Mouse (Mus musculus) CH12.LX (cell line): Measurements from ENCODE around the gene Cmtm6. TPM values are rescaled to one million over a fixed set of nuclear protein-coding genes. Genes with fewer than 3 reads are reported as not detected.

Experiments
- DNase-seq: peaks from one replicate; pipeline ENCODE4 v3.0.0-alpha.2; 2013; ENCODE audit errors: extremely low read depth
- H3K27ac ChIP-seq: 2 replicates; pipeline ENCODE4 v1.5.1; 2012; ENCODE audit warnings: low read depth, mild to moderate bottlenecking, control low read depth, moderate library complexity; ENCODE audit not compliant: insufficient read depth
- H3K27me3 ChIP-seq: replicated peaks from 2 replicates; pipeline ENCODE3; 2012; ENCODE audit warnings: inconsistent platforms
- H3K36me3 ChIP-seq, 2 experiments: replicated peaks in 1 of 2; 2 replicates each; pipeline versions ENCODE3 to v1.6.1; 2012; ENCODE audit warnings: inconsistent platforms in 1 of 2, low read length in 1 of 2, mild to moderate bottlenecking in 1 of 2, mixed read lengths in 1 of 2, moderate library complexity in 1 of 2; ENCODE audit not compliant: control insufficient read depth in 1 of 2, insufficient read depth in 1 of 2
- H3K4me1 ChIP-seq, 2 experiments: 2 replicates each; pipeline ENCODE4 v1.6.1; 2012; ENCODE audit warnings: inconsistent platforms in 1 of 2, moderate library complexity in 1 of 2; ENCODE audit not compliant: insufficient read depth in 2 of 2, control insufficient read depth in 1 of 2
- H3K4me2 ChIP-seq: 2 replicates; pipeline ENCODE4 v1.6.1; 2012; ENCODE audit warnings: low read depth, mild to moderate bottlenecking, control low read depth; ENCODE audit not compliant: poor library complexity, insufficient read depth, severe bottlenecking
- H3K4me3 ChIP-seq, 3 experiments: fragments of 150-350 bp in 1 of 3; sonication (generic) in 1 of 3; replicated peaks in 1 of 3; 2 replicates each; pipeline versions ENCODE3 to v1.5.1; 2011 to 2012; ENCODE audit warnings: low read depth in 2 of 3, low read length in 2 of 3, mild to moderate bottlenecking in 2 of 3, moderate library complexity in 2 of 3, control low read depth in 1 of 3, improper control_type of control experiment in 1 of 3, inconsistent platforms in 1 of 3, mixed read lengths in 1 of 3; ENCODE audit not compliant: poor library complexity in 1 of 3
- H3K79me2 ChIP-seq: replicated peaks from 2 replicates; pipeline ENCODE4 v1.6.1; 2012; ENCODE audit warnings: mild to moderate bottlenecking, moderate library complexity; ENCODE audit not compliant: control insufficient read depth, poor library complexity, insufficient read depth, severe bottlenecking; ENCODE audit errors: extremely low read depth
- H3K9ac ChIP-seq: 2 replicates; pipeline ENCODE4 v1.6.1; 2012; ENCODE audit warnings: low read depth, mild to moderate bottlenecking, control low read depth, moderate library complexity; ENCODE audit not compliant: insufficient read depth
- H3K9me3 ChIP-seq: replicated peaks from 2 replicates; pipeline ENCODE3; 2012; ENCODE audit warnings: low read length, inconsistent platforms, mixed read lengths
- BHLHE40 ChIP-seq: IDR thresholded peaks from 2 replicates; pipeline ENCODE4 v1.6.1; 2011; ENCODE audit warnings: mild to moderate bottlenecking, low read depth, low read length, improper control_type of control experiment
- CHD1 ChIP-seq: IDR thresholded peaks from 2 replicates; pipeline ENCODE4 v1.6.1; 2012; ENCODE audit warnings: low read depth, low read length, improper control_type of control experiment, inconsistent platforms
- CHD2 ChIP-seq: IDR thresholded peaks from 2 replicates; pipeline ENCODE4 v1.6.1; 2011; ENCODE audit warnings: low read length, improper control_type of control experiment
- CTCF ChIP-seq, 2 experiments: IDR thresholded peaks in 1 of 2; conservative IDR thresholded peaks in 1 of 2; 2 replicates each; pipeline ENCODE4 v1.5.1; 2011 to 2012; ENCODE audit warnings: low read depth in 2 of 2, low read length in 2 of 2, improper control_type of control experiment in 1 of 2, inconsistent platforms in 1 of 2, mild to moderate bottlenecking in 1 of 2, moderate library complexity in 1 of 2
- E2F4 ChIP-seq: IDR thresholded peaks from 2 replicates; pipeline ENCODE4 v1.6.1; 2011; ENCODE audit warnings: low read depth, low read length, improper control_type of control experiment; ENCODE audit not compliant: insufficient replicate concordance
- EP300 ChIP-seq: IDR thresholded peaks from 2 replicates; pipeline ENCODE4 v1.6.1; 2011; ENCODE audit warnings: low read length, improper control_type of control experiment
- ETS1 ChIP-seq: conservative IDR thresholded peaks from 2 replicates; pipeline ENCODE4 v1.6.1; 2012; ENCODE audit warnings: low read depth, mild to moderate bottlenecking, inconsistent platforms, low read length, improper control_type of control experiment, moderate library complexity
- GABPA ChIP-seq: IDR thresholded peaks from 2 replicates; pipeline ENCODE4 v1.6.1; 2012; ENCODE audit warnings: low read depth, low read length, improper control_type of control experiment, inconsistent platforms; ENCODE audit not compliant: insufficient replicate concordance
- IRF4 ChIP-seq: IDR thresholded peaks from 2 replicates; pipeline ENCODE4 v1.6.1; 2014; ENCODE audit warnings: low read depth, mild to moderate bottlenecking, inconsistent platforms, low read length, improper control_type of control experiment
- JUN ChIP-seq: IDR thresholded peaks from 2 replicates; pipeline ENCODE4 v1.6.1; 2011; ENCODE audit warnings: low read depth, mild to moderate bottlenecking, low read length, improper control_type of control experiment, moderate library complexity; ENCODE audit not compliant: insufficient read depth
- MAFK ChIP-seq: IDR thresholded peaks from 2 replicates; pipeline ENCODE4 v1.6.1; 2011; ENCODE audit warnings: low read length, improper control_type of control experiment; ENCODE audit not compliant: insufficient replicate concordance
- MAX ChIP-seq: IDR thresholded peaks from 2 replicates; pipeline ENCODE4 v1.6.1; 2011; ENCODE audit warnings: low read length, improper control_type of control experiment
- NELFE ChIP-seq: IDR thresholded peaks from 2 replicates; pipeline ENCODE4 v1.6.1; 2011; ENCODE audit warnings: low read depth, low read length, improper control_type of control experiment
- POLR2A ChIP-seq: IDR thresholded peaks from 2 replicates; pipeline ENCODE4 v1.6.1; 2011; ENCODE audit warnings: low read depth, mild to moderate bottlenecking, improper control_type of control experiment, low read length
- RAD21 ChIP-seq: IDR thresholded peaks from 2 replicates; pipeline ENCODE4 v1.6.1; 2011; ENCODE audit warnings: low read depth, mild to moderate bottlenecking, low read length, improper control_type of control experiment, moderate library complexity
- TCF12 ChIP-seq: IDR thresholded peaks from 2 replicates; pipeline ENCODE4 v1.6.1; 2014; ENCODE audit warnings: low read depth, mild to moderate bottlenecking, inconsistent platforms, low read length, improper control_type of control experiment
- USF1 ChIP-seq: IDR thresholded peaks from 2 replicates; pipeline ENCODE4 v1.6.1; 2014; ENCODE audit warnings: low read depth, mild to moderate bottlenecking, inconsistent platforms, low read length, improper control_type of control experiment
- USF2 ChIP-seq: conservative IDR thresholded peaks from 2 replicates; pipeline ENCODE4 v1.6.1; 2011; ENCODE audit warnings: low read depth, low read length, improper control_type of control experiment
- ZC3H11A ChIP-seq: IDR thresholded peaks from 2 replicates; pipeline ENCODE4 v1.6.1; 2012; ENCODE audit warnings: low read depth, mild to moderate bottlenecking, inconsistent platforms, low read length, improper control_type of control experiment
- ZNF384 ChIP-seq: IDR thresholded peaks from 2 replicates; pipeline ENCODE4 v1.6.1; 2012; ENCODE audit warnings: low read depth, low read length, improper control_type of control experiment, inconsistent platforms
- dilution Hi-C: fragments of 300-500 bp; cut with MboI; formaldehyde crosslinking; loops from 2 replicates; pipeline ENCODE4 v1.14.3; 2020; ENCODE audit warnings: low sequenced_read_pairs; ENCODE audit not compliant: extremely low pct_unique_long_range_greater_than_20kb, extremely low pct_ligation_motif_present
- in situ Hi-C: fragments of 300-500 bp; cut with MboI; formaldehyde crosslinking; loops from 3 replicates; pipeline ENCODE4 v1.14.3; 2019; ENCODE audit warnings: low sequenced_read_pairs, low pct_ligation_motif_present, low pct_unique_long_range_greater_than_20kb, mixed read lengths
- polyA plus RNA-seq: library from polyadenylated mRNA; unstranded; fragments of >175 nt; gene quantifications from 2 replicates; pipeline ENCODE4 v1.2.1, GENCODE M21; 2012; ENCODE audit warnings: low read depth; ENCODE audit not compliant: insufficient read length
- total RNA-seq, 2 experiments: library from RNA; depleted of rRNA; stranded (reverse); fragments of 300-350 nt in 1 of 2; fragments of >200 nt in 1 of 2; gene quantifications; 2 replicates each; pipeline ENCODE4 v1.2.3; 2012 to 2014

The Cmtm6 gene
- total and polyA plus RNA-seq, 3 experiments, result 30.1 to 39.5 (median 38.0) TPM

DNA sequence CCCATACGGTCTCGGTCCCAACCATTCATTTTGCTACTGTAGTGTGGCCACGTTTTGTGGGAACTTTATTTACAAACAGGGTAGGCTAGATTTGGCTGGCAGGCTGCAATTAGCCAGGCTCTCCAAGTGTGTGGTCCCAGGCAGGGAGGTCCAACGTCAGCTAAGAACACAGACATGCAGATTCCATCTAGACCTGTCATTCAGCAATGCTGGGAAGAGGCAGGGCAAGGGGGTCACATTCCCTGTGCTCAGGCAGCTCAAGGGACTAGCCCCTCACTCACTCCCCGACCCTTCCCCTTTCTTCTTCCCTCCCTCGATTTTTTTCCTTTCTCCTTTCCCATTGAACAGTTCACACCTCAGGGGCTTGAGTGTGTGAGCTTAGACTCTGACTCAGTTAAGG, 67.9 kb downstream of the Cmtm6 start:
- dilution Hi-C loops, result no loop called here
- Histone ChIP-seq H3K9ac (no peak overlapping the region), H3K4me3 (no peak overlapping the region), H3K27ac (no peak overlapping the region), H3K9me3 (peaks cover 3% of the 10 kb centered on the region), H3K4me1 (peaks cover 0 to 12% of the 10 kb centered on the region in 2 experiments; a peak in 2 of 4 replicates), H3K36me3 (no peaks in the 10 kb centered on the region), H3K79me2 (no peaks in the 10 kb centered on the region), H3K27me3 (no peaks in the 10 kb centered on the region), H3K4me2 (no peak overlapping the region)
- no peak for DNase-seq
- in situ Hi-C loops, result loop anchor here (10.0 kb wide), 1 partner anchor 126 kb away; no protein-coding TSS in a partner anchor
- TF ChIP-seq ETS1, result no peak
- no peak for TF ChIP-seq RAD21
- no peak for TF ChIP-seq ZNF384
- no peak for TF ChIP-seq POLR2A
- no peak for TF ChIP-seq JUN
- no peak for TF ChIP-seq IRF4
- no peak for TF ChIP-seq USF1
- TF ChIP-seq NELFE, result no peak
- TF ChIP-seq ZC3H11A, result no peak
- no peak for TF ChIP-seq BHLHE40
- TF ChIP-seq GABPA, result no peak
- TF ChIP-seq CHD1, result no peak
- no peak for TF ChIP-seq E2F4
- TF ChIP-seq TCF12, result no peak
- TF ChIP-seq USF2, result no peak
- no peak for TF ChIP-seq CTCF (conservative IDR thresholded peaks at IDR 0.05 in 1 of 2, IDR thresholded peaks at IDR 0.05 in 1 of 2; ENCODE audit: low read depth in 2 of 2, low read length in 2 of 2)
- no peak for TF ChIP-seq EP300
- TF ChIP-seq MAFK, result no peak
- no peak for TF ChIP-seq CHD2
- TF ChIP-seq MAX, result no peak

Other genes starting within 250 kb of the Cmtm6 start
- 0.08 TPM in 2 replicates for gene Ccr4, start 226.2 kb upstream of the Cmtm6 start, total RNA-seq (2012; rRNA removed)
- gene Ccr4, start 226.2 kb upstream of the Cmtm6 start, total RNA-seq (2014; rRNA removed), result 0.36 and 0.55 TPM in 2 replicates
- gene Ccr4, start 226.2 kb upstream of the Cmtm6 start, polyA plus RNA-seq, result 0.65 and 0.74 TPM in 2 replicates
- gene C130032M10Rik, start 215.4 kb upstream of the Cmtm6 start, total RNA-seq (2012; rRNA removed), result not detected in 2 replicates
- gene C130032M10Rik, start 215.4 kb upstream of the Cmtm6 start, total RNA-seq (2014; rRNA removed), result not detected in 2 replicates
- not detected in 2 replicates for gene C130032M10Rik, start 215.4 kb upstream of the Cmtm6 start, polyA plus RNA-seq
- under 0.01 and 0.04 TPM in 2 replicates for gene Trim71, start 166.7 kb upstream of the Cmtm6 start, total RNA-seq (2012; rRNA removed)
- gene Trim71, start 166.7 kb upstream of the Cmtm6 start, total RNA-seq (2014; rRNA removed), result not detected in 2 replicates
- gene Trim71, start 166.7 kb upstream of the Cmtm6 start, polyA plus RNA-seq, result 0.03 TPM in 1 of 2 replicates, not detected in the other
- 49.4 and 53.5 TPM in 2 replicates for gene Cnot10, start 90.9 kb upstream of the Cmtm6 start, total RNA-seq (2012; rRNA removed)
- 67.8 and 75.3 TPM in 2 replicates for gene Cnot10, start 90.9 kb upstream of the Cmtm6 start, total RNA-seq (2014; rRNA removed)
- gene Cnot10, start 90.9 kb upstream of the Cmtm6 start, polyA plus RNA-seq, result 58.3 and 61.4 TPM in 2 replicates
- gene Dync1li1, start 42.3 kb upstream of the Cmtm6 start, total RNA-seq (2012; rRNA removed), result 36.3 and 43.6 TPM in 2 replicates
- gene Dync1li1, start 42.3 kb upstream of the Cmtm6 start, total RNA-seq (2014; rRNA removed), result 57.0 and 63.5 TPM in 2 replicates
- gene Dync1li1, start 42.3 kb upstream of the Cmtm6 start, polyA plus RNA-seq, result 38.1 and 39.0 TPM in 2 replicates
- 73.1 and 80.8 TPM in 2 replicates for gene Cmtm7, start 50.7 kb downstream of the Cmtm6 start, total RNA-seq (2012; rRNA removed)
- 37.6 and 46.0 TPM in 2 replicates for gene Cmtm7, start 50.7 kb downstream of the Cmtm6 start, total RNA-seq (2014; rRNA removed)
- 38.2 and 45.5 TPM in 2 replicates for gene Cmtm7, start 50.7 kb downstream of the Cmtm6 start, polyA plus RNA-seq
- 1.8 and 2.7 TPM in 2 replicates for gene Cmtm8, start 113.0 kb downstream of the Cmtm6 start, total RNA-seq (2012; rRNA removed)
- 1.4 and 1.6 TPM in 2 replicates for gene Cmtm8, start 113.0 kb downstream of the Cmtm6 start, total RNA-seq (2014; rRNA removed)
- gene Cmtm8, start 113.0 kb downstream of the Cmtm6 start, polyA plus RNA-seq, result 4.1 and 4.4 TPM in 2 replicates
- 4.6 and 5.2 TPM in 2 replicates for gene Gpd1l, start 202.9 kb downstream of the Cmtm6 start, total RNA-seq (2012; rRNA removed)
- 7.1 and 7.4 TPM in 2 replicates for gene Gpd1l, start 202.9 kb downstream of the Cmtm6 start, total RNA-seq (2014; rRNA removed)
- 5.8 and 5.9 TPM in 2 replicates for gene Gpd1l, start 202.9 kb downstream of the Cmtm6 start, polyA plus RNA-seq
- not detected in 2 replicates for gene Osbpl10, start 247.5 kb downstream of the Cmtm6 start, total RNA-seq (2012; rRNA removed)
- not detected in 2 replicates for gene Osbpl10, start 247.5 kb downstream of the Cmtm6 start, total RNA-seq (2014; rRNA removed)
- 0.19 TPM in 1 of 2 replicates, not detected in the other for gene Osbpl10, start 247.5 kb downstream of the Cmtm6 start, polyA plus RNA-seq